Mouse (Mus musculus) liver, postnatal 0 days (tissue): ENCODE data around the gene Pus7l. TPM values are rescaled to one million over a fixed set of nuclear protein-coding genes. Genes with fewer than 3 reads are reported as not detected.

Source experiments
- ATAC-seq: fragments of 200-750 bp; cut with Nextera tagmentation; 2 replicates; pipeline ENCODE4 v1.8.0; 2017; ENCODE audit warnings: mild to moderate bottlenecking, moderate library complexity
- DNase-seq: peaks from one replicate; pipeline ENCODE4 v3.0.0-alpha.2; 2016
- H3K27ac ChIP-seq: fragments of 300-500 bp; sonication (generic); 2 replicates; pipeline ENCODE4 v1.5.1; 2014; ENCODE audit warnings: antibody characterized with exemption, moderate library complexity, mild to moderate bottlenecking, low read depth
- H3K27me3 ChIP-seq: fragments of 300-500 bp; sonication (generic); 2 replicates; pipeline ENCODE4 v1.6.1; 2014; ENCODE audit warnings: low read length, control low read depth, mixed read lengths; ENCODE audit not compliant: insufficient read depth
- H3K36me3 ChIP-seq: fragments of 300-500 bp; sonication (generic); replicated peaks from 2 replicates; pipeline ENCODE4 v1.6.1; 2014; ENCODE audit warnings: mild to moderate bottlenecking, control low read depth, low read length, moderate library complexity, mixed read lengths; ENCODE audit not compliant: insufficient read depth
- H3K4me1 ChIP-seq: fragments of 300-500 bp; sonication (generic); 2 replicates; pipeline ENCODE4 v1.6.1; 2014; ENCODE audit warnings: antibody characterized with exemption, mild to moderate bottlenecking, control low read depth; ENCODE audit not compliant: insufficient read depth
- H3K4me2 ChIP-seq: fragments of 300-500 bp; sonication (generic); 2 replicates; pipeline ENCODE4 v1.6.1; 2014; ENCODE audit warnings: low read depth, mild to moderate bottlenecking, low read length, moderate library complexity, mixed read lengths
- H3K4me3 ChIP-seq: fragments of 300-500 bp; sonication (generic); 2 replicates; pipeline ENCODE4 v1.5.1; 2014; ENCODE audit warnings: low read depth, low read length
- H3K9ac ChIP-seq: fragments of 300-500 bp; sonication (generic); replicated peaks from 2 replicates; pipeline ENCODE4 v1.6.1; 2014; ENCODE audit warnings: mild to moderate bottlenecking, moderate library complexity
- H3K9me3 ChIP-seq: fragments of 300-500 bp; sonication (generic); 2 replicates; pipeline ENCODE4 v1.6.1; 2016; ENCODE audit warnings: mild to moderate bottlenecking, control low read depth, low read length, mixed read lengths
- CTCF ChIP-seq: sonication (generic); IDR thresholded peaks from 2 replicates; pipeline ENCODE4 v1.5.1; 2016; ENCODE audit warnings: antibody characterized with exemption, low read depth
- EP300 ChIP-seq: IDR thresholded peaks from 2 replicates; pipeline ENCODE4 v1.6.1; 2016; ENCODE audit warnings: antibody characterized with exemption, low read depth, mild to moderate bottlenecking
- whole genome bisulfite sequencing: fragments of 180-500 bp; shearing (Covaris S2); extraction: QIAGEN DNeasy Blood & Tissue Kit; methylation state at CpG from one replicate; pipeline ENCODE4 v1.1.7; 2014; ENCODE audit not compliant: insufficient replicate concordance; 5-methylcytosine and 5-hydroxymethylcytosine counted together
- polyA plus RNA-seq: library from polyadenylated mRNA; unstranded; fragments of >200 nt; fragmentation: Nextera tagmentation; extraction: Ambion mirVana; gene quantifications from 2 replicates; pipeline ENCODE4 v1.2.1, GENCODE M21; 2015

Gene Pus7l
- polyA plus RNA-seq, 1 experiment from 2014 or later: 2.0 TPM

- peak; percentile 90 for ATAC-seq
- WGBS: 62% methylated on average over 10 of the region's 10 CpGs
- H3K4me2 ChIP-seq: peak overlapping the region; percentile 4; the same call in 1 of the 2 replicates
Measured at GRCm38 (mm10) chr15:94568496-94569182, 25.3 kb upstream of the Pus7l start.

GRCm38 (mm10) chr15:94565854-94566253, 22.5 kb upstream of the Pus7l start:
- 60% methylated on average over 9 of the region's 9 CpGs for WGBS
- peak; percentile 37; the same call in 1 of the 2 replicates for ATAC-seq
- no peak overlapping the region for H3K4me3 ChIP-seq
- H3K4me2 ChIP-seq: no peak overlapping the region
- no peak overlapping the region for H3K9ac ChIP-seq
- H3K27me3 ChIP-seq: no peaks in the 10 kb centered on the region
- DNase-seq: no peak
- no peaks in the 10 kb centered on the region for H3K9me3 ChIP-seq
- H3K27ac ChIP-seq: no peak overlapping the region
- H3K36me3 ChIP-seq: peaks cover 13% of the 10 kb centered on the region; the same call in 1 of the 2 replicates
- H3K4me1 ChIP-seq: no peaks in the 10 kb centered on the region
- no peak for TF ChIP-seq EP300
- TF ChIP-seq CTCF: no peak

More at GRCm38 (mm10) chr15:94568496-94569182, 25.3 kb upstream of the Pus7l start:
- no peaks in the 10 kb centered on the region for H3K27me3 ChIP-seq
- H3K9ac ChIP-seq: no peak overlapping the region
- H3K9me3 ChIP-seq: no peaks in the 10 kb centered on the region
- TF ChIP-seq EP300 (no peak), CTCF (no peak)
- H3K27ac ChIP-seq: 0 out of 2 replicates have a peak overlapping the region, but pooled peaks have one; percentile 31
- H3K36me3 ChIP-seq: peaks cover 3% of the 10 kb centered on the region; the same call in 1 of the 2 replicates
- no peaks in the 10 kb centered on the region for H3K4me1 ChIP-seq
- H3K4me3 ChIP-seq: no peak overlapping the region
- no peak for DNase-seq

GRCm38 (mm10) chr15:94564909-94565308, 21.6 kb upstream of the Pus7l start:
- DNase-seq (no peak), ATAC-seq (no peak)
- no peaks in the 10 kb centered on the region for H3K9me3 ChIP-seq
- H3K4me2 ChIP-seq: no peak overlapping the region
- no peaks in the 10 kb centered on the region for H3K27me3 ChIP-seq
- no peak for TF ChIP-seq CTCF
- no peak for TF ChIP-seq EP300
- WGBS: 71% methylated on average over 2 of the region's 2 CpGs
- H3K4me1 ChIP-seq: no peaks in the 10 kb centered on the region
- no peak overlapping the region for H3K9ac ChIP-seq
- peaks cover 17% of the 10 kb centered on the region; the same call in 1 of the 2 replicates for H3K36me3 ChIP-seq
- no peak overlapping the region for H3K4me3 ChIP-seq
- H3K27ac ChIP-seq: no peak overlapping the region

- Histone ChIP-seq H3K27me3 (no peaks in the 10 kb centered on the region), H3K27ac (no peak overlapping the region), H3K4me3 (no peak overlapping the region), H3K4me1 (peaks cover 2% of the 10 kb centered on the region; the same call in 1 of the 2 replicates), H3K36me3 (peaks cover 33% of the 10 kb centered on the region), H3K9me3 (no peaks in the 10 kb centered on the region), H3K9ac (no peak overlapping the region), H3K4me2 (peak overlapping the region; percentile 29)
- ATAC-seq (peak; percentile 29), DNase-seq (no peak)
- whole genome bisulfite sequencing: 58% methylated on average over 17 of the region's 17 CpGs
- TF ChIP-seq CTCF (no peak), EP300 (peak; percentile 18; the same call in 1 of the 2 replicates)
Measured at GRCm38 (mm10) chr15:94558895-94559656, 15.7 kb upstream of the Pus7l start.

- ATAC-seq: peak; percentile 75
- H3K27ac ChIP-seq: no peak overlapping the region
- no peak overlapping the region for H3K4me2 ChIP-seq
- peak; percentile 86 for DNase-seq
- no peaks in the 10 kb centered on the region for H3K27me3 ChIP-seq
- H3K4me1 ChIP-seq: peaks cover 2% of the 10 kb centered on the region; the same call in 1 of the 2 replicates
- H3K9ac ChIP-seq: no peak overlapping the region
- WGBS: 31% methylated on average over 7 of the region's 7 CpGs
- TF ChIP-seq CTCF (peak; percentile 95), EP300 (no peak)
- H3K9me3 ChIP-seq: no peaks in the 10 kb centered on the region
- no peak overlapping the region for H3K4me3 ChIP-seq
- peaks cover 31% of the 10 kb centered on the region for H3K36me3 ChIP-seq
Measured at GRCm38 (mm10) chr15:94557442-94557841, 14.1 kb upstream of the Pus7l start.

GRCm38 (mm10) chr15:94553536-94553935, 10.2 kb upstream of the Pus7l start:
- no peak for DNase-seq
- Histone ChIP-seq H3K36me3 (peaks cover 35% of the 10 kb centered on the region), H3K4me1 (no peaks in the 10 kb centered on the region), H3K9ac (no peak overlapping the region), H3K27me3 (no peaks in the 10 kb centered on the region), H3K4me3 (no peak overlapping the region), H3K27ac (no peak overlapping the region), H3K4me2 (no peak overlapping the region), H3K9me3 (no peaks in the 10 kb centered on the region)
- WGBS: 87% methylated on average over 9 of the region's 9 CpGs
- no peak for TF ChIP-seq CTCF
- no peak for ATAC-seq
